Mouse (Mus musculus) 3T3-L1 (cell line): ENCODE data around the gene Cnrip1.

Source experiments
- DNase-seq: peaks from one replicate; pipeline ENCODE4 v3.0.0-alpha.2; 2015; ENCODE audit warnings: low read depth, low spot score

The Cnrip1 gene

GRCm38 (mm10) chr11:17106936-17107335 lies 55.5 kb downstream of the Cnrip1 start:
- DNase-seq = no peak

DNA sequence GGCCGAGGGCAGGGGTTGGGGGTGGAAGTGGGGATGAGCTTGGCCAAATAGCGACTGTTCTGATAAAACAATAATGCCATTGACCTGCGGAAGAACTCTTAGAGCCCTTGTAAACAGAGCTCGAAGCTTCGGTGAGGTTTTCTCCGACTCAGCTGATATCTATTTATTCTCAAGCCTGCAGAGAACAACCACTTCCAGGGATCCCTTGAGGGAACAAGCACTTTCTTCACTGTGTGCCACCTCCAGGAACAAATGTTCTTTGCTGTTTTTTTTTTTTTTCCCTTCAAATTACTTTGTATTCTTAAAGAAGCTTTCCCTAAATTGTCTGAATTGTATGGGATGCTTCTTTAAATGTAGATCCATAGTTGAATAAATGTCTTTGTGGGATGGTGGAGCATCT lies 56.0 kb downstream of the Cnrip1 start:
- no peak for DNase-seq

DNA sequence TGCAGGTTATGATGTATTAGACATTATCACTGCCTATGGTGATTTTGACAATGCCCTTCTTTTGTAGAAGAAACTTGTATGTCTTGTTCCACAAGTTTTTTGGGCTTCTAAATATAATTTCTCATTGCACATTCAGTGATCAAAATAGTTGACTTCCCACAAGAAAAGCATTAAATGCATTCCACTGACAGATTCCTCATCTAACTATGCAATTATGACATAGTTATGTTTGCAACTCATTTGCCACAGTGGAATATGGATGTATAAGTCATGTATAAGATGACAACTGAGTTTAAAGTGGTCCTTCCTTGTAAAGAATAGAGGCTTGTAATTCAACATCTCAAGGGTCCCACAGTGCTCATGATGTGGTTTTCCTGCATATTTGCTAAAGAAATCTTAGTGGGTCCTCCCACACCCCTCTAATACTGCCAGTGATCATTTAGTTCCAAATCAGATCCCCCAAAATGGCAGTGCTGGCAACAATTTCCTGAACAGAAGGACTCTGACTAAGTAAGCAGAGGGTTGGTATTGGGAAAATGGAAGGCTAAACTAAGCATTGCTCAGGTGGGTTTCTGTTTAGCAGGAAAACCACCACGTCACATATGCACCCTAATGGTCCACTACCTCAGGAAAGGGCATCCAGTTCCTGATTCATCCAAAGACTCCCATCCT lies 61.2 kb downstream of the Cnrip1 start:
- no peak for DNase-seq

- DNase-seq = no peak
These were observed 75.0 kb downstream of the Cnrip1 start for GRCm38 (mm10) chr11:17126418-17126817.
